Mouse (Mus musculus): ENCODE data around the gene Bbs1. TPM values are rescaled to one million over a fixed set of nuclear protein-coding genes. Genes with fewer than 3 reads are reported as not detected.

Gene Bbs1
- polyA plus RNA-seq (2014; fragmentation: Illumina TruSeq; extraction: RNeasy Lipid Tissue Mini Kit (QIAGEN cat#74804); ENCODE audit: insufficient read depth, low read depth, low replicate concordance), result 2.2 TPM

DNA sequence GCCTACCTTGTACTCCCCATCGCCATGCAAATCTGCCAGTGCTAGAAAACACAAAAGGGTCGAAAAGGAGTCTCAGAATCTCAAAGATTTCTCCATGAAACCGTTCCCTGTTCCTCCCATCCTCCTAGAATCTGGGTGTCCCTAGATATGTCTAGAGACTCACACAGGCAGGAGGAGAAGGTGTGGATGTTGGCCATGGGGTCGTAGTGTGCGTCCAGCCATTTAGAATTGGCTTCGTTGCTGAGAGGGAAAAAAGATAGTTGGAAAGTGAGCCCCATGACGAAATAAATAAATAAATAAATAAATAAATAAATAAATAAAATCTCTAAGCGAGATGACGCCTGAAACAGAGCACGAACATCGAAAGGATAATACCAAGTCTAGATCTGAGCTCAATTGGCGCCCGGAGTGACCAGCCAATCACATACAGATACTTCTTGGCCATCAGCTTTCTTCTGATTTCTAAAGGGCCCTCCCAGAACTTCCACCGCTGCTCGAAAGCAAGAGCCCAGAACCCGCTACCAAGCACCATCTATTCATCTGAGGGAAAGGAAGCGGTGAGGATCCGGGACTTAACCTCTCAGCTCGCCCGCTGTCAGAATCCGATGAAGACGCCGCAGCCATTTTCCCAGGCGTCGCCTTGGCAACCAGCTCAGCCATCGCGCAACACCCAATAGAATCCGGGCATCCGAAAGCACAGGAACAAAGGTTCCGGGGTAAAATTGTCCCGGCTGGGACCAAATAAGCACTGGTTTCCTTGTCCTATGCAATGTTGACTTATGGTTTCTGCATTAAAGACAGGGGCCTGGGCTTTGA is at the start of gene Bbs1:
Gene Bbs1 (minus strand): TSS at position 650 of the 816 bp plus-strand sequence.

DNA sequence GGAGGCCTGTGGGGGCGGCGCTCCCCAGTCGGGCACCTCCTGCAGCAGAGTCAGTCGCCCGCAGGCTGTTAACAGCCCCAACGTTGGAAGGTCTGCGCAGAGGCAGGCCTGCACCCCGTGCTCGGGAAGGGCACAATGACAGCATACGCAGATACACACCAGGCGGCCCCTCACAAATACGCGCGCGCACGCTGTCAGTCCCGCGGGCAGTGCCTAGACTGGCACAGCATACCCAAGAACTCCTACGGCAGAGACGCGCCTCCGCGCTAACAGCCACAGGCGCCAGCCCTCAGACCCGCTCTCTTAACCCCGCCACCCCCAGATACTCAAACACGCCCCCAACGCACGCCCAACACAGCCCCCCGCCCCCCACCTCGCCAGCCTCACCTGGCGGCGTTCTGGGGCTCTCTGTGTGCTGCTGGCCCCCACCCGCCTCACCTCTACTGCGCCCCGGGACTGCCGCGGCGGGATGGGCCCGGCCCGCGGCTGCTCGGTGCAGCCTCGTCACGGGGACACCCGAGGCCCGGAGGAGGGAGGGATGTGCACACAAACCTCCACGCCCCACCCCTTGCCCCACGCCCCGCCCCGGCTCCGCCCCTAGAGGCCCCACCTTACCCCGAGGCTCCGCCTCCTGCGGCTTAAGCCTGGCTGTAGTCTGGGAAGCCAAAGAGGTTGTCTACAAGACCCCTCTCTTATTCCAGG is 36.3 kb upstream of the Bbs1 start, which contains the start of gene Peli3:
Gene Peli3 (minus strand): TSS at position 577 of the 702 bp plus-strand sequence.

GRCm38 (mm10) chr19:4927904-4928531 is 21.6 kb upstream of the Bbs1 start, which contains the start of gene Dpp3:
Dpp3 (minus strand) TSS chr19:4928287.

DNA sequence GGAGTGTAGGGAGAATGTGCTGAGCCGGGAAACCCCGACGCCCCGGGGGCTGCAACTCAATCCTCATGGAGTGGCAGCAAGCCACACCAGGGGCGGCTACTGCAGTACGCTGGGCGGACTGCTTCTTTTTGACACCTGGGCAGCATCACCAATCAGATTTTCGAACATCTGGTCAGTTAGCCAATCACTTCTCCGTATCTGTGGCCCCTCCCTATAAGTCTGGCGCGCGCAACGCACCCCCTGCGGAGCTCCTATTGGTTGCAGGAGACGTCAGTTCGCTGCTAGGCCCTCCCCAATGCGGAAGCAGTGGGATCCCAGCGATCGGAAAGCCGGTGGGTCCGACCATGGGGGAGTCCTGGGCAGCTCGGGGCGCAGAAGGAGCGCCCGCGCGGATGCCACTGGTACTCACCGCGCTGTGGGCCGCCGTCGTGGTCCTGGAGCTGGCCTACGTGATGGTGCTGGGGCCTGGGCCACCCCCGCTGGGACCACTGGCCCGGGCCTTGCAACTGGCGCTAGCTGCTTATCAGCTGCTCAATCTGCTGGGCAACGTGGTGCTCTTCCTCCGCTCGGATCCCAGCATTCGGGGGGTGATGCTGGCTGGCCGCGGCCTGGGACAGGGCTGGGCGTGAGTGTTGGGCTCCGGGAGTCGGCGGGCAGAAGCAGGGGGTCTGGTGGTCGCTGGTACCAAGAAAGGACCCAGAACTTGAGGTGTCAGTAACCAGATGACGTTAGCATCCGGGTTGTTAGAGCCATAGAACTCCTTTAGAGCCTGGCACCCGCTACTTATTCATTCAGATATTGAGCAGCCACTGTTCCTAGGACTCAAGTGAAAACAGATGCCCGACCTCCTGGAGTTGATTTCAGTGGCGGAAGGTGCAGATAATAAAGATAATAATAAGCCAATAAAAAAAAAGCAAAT is 27.8 kb downstream of the Bbs1 start, which contains the start of gene Zdhhc24:
Gene Zdhhc24 (plus strand): TSS at position 264 of the 919 bp plus-strand sequence.

DNA sequence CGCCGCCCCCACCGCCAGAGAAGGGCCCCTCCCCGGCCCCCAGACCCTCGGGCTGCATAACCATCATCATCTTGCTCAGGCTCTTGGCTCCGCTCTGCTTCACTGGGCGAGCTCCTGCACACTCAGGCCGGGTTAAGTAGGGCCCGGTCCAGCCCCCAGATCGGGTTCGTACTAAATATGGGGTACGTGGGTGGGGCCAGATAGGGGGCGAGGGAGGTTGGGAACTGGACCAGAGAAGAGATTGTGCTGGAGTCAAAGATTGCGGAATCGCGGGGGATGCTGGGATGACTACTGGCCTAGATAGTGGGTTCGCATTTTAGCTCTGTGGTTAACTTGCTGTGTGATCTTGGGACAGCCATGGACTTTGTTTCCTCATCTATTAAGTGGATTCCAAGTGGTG is 28.6 kb downstream of the Bbs1 start, which contains the start of gene Actn3:
Gene Actn3 (minus strand): TSS at position 125 of the 400 bp plus-strand sequence.

GRCm38 (mm10) chr19:4854552-4855469 is 51.6 kb downstream of the Bbs1 start, which contains the start of gene Ctsf:
Ctsf (plus strand) TSS chr19:4855130.

GRCm38 (mm10) chr19:4839149-4839548 is 67.3 kb downstream of the Bbs1 start, which contains the start of the genes Ccs and Ccdc87:
Ccs (minus strand) TSS chr19:4839332.
Ccdc87 (plus strand) TSS chr19:4839366.

Other genes with a start within 250 kb of the Bbs1 start
- gene Gm960, start 208.0 kb downstream of the Bbs1 start, polyA plus RNA-seq (2014; fragmentation: Illumina TruSeq; extraction: RNeasy Lipid Tissue Mini Kit (QIAGEN cat#74804); ENCODE audit: insufficient read depth, low read depth, low replicate concordance), result not detected
- gene Sptbn2, start 195.5 kb downstream of the Bbs1 start, polyA plus RNA-seq (2014; fragmentation: Illumina TruSeq; extraction: RNeasy Lipid Tissue Mini Kit (QIAGEN cat#74804); ENCODE audit: insufficient read depth, low read depth, low replicate concordance), result 0.83 TPM
- gene Rbm4b, start 150.1 kb downstream of the Bbs1 start, polyA plus RNA-seq (2014; fragmentation: Illumina TruSeq; extraction: RNeasy Lipid Tissue Mini Kit (QIAGEN cat#74804); ENCODE audit: insufficient read depth, low read depth, low replicate concordance), result 10.1 TPM
- 17.9 TPM for gene Rbm4, start 112.7 kb downstream of the Bbs1 start, polyA plus RNA-seq (2014; fragmentation: Illumina TruSeq; extraction: RNeasy Lipid Tissue Mini Kit (QIAGEN cat#74804); ENCODE audit: insufficient read depth, low read depth, low replicate concordance)
- 4.7 TPM for gene Gm21992, start 95.0 kb downstream of the Bbs1 start, polyA plus RNA-seq (2014; fragmentation: Illumina TruSeq; extraction: RNeasy Lipid Tissue Mini Kit (QIAGEN cat#74804); ENCODE audit: insufficient read depth, low read depth, low replicate concordance)
- 13.7 TPM for gene Rbm14, start 95.0 kb downstream of the Bbs1 start, polyA plus RNA-seq (2014; fragmentation: Illumina TruSeq; extraction: RNeasy Lipid Tissue Mini Kit (QIAGEN cat#74804); ENCODE audit: insufficient read depth, low read depth, low replicate concordance)
- 48.3 TPM for gene Ccs, start 67.3 kb downstream of the Bbs1 start, polyA plus RNA-seq (2014; fragmentation: Illumina TruSeq; extraction: RNeasy Lipid Tissue Mini Kit (QIAGEN cat#74804); ENCODE audit: insufficient read depth, low read depth, low replicate concordance)
- gene Ccdc87, start 67.3 kb downstream of the Bbs1 start, polyA plus RNA-seq (2014; fragmentation: Illumina TruSeq; extraction: RNeasy Lipid Tissue Mini Kit (QIAGEN cat#74804); ENCODE audit: insufficient read depth, low read depth, low replicate concordance), result 0.45 TPM
- gene Ctsf, start 51.5 kb downstream of the Bbs1 start, polyA plus RNA-seq (2014; fragmentation: Illumina TruSeq; extraction: RNeasy Lipid Tissue Mini Kit (QIAGEN cat#74804); ENCODE audit: insufficient read depth, low read depth, low replicate concordance), result 27.8 TPM
- gene Actn3, start 28.7 kb downstream of the Bbs1 start, polyA plus RNA-seq (2014; fragmentation: Illumina TruSeq; extraction: RNeasy Lipid Tissue Mini Kit (QIAGEN cat#74804); ENCODE audit: insufficient read depth, low read depth, low replicate concordance), result 0.66 TPM
- 6.0 TPM for gene Zdhhc24, start 28.0 kb downstream of the Bbs1 start, polyA plus RNA-seq (2014; fragmentation: Illumina TruSeq; extraction: RNeasy Lipid Tissue Mini Kit (QIAGEN cat#74804); ENCODE audit: insufficient read depth, low read depth, low replicate concordance)
- gene Dpp3, start 21.7 kb upstream of the Bbs1 start, polyA plus RNA-seq (2014; fragmentation: Illumina TruSeq; extraction: RNeasy Lipid Tissue Mini Kit (QIAGEN cat#74804); ENCODE audit: insufficient read depth, low read depth, low replicate concordance), result 28.4 TPM
- gene Peli3, start 36.5 kb upstream of the Bbs1 start, polyA plus RNA-seq (2014; fragmentation: Illumina TruSeq; extraction: RNeasy Lipid Tissue Mini Kit (QIAGEN cat#74804); ENCODE audit: insufficient read depth, low read depth, low replicate concordance), result 1.2 TPM
- 50.4 TPM for gene Mrpl11, start 55.5 kb upstream of the Bbs1 start, polyA plus RNA-seq (2014; fragmentation: Illumina TruSeq; extraction: RNeasy Lipid Tissue Mini Kit (QIAGEN cat#74804); ENCODE audit: insufficient read depth, low read depth, low replicate concordance)
- gene Npas4, start 83.7 kb upstream of the Bbs1 start, polyA plus RNA-seq (2014; fragmentation: Illumina TruSeq; extraction: RNeasy Lipid Tissue Mini Kit (QIAGEN cat#74804); ENCODE audit: insufficient read depth, low read depth, low replicate concordance), result 0.14 TPM
- 0.84 TPM for gene Slc29a2, start 117.2 kb upstream of the Bbs1 start, polyA plus RNA-seq (2014; fragmentation: Illumina TruSeq; extraction: RNeasy Lipid Tissue Mini Kit (QIAGEN cat#74804); ENCODE audit: insufficient read depth, low read depth, low replicate concordance)
- 24.4 TPM for gene B4gat1, start 132.2 kb upstream of the Bbs1 start, polyA plus RNA-seq (2014; fragmentation: Illumina TruSeq; extraction: RNeasy Lipid Tissue Mini Kit (QIAGEN cat#74804); ENCODE audit: insufficient read depth, low read depth, low replicate concordance)
- 0.81 TPM for gene AC124502.3, start 132.3 kb upstream of the Bbs1 start, polyA plus RNA-seq (2014; fragmentation: Illumina TruSeq; extraction: RNeasy Lipid Tissue Mini Kit (QIAGEN cat#74804); ENCODE audit: insufficient read depth, low read depth, low replicate concordance)
- 35.6 TPM for gene Brms1, start 134.7 kb upstream of the Bbs1 start, polyA plus RNA-seq (2014; fragmentation: Illumina TruSeq; extraction: RNeasy Lipid Tissue Mini Kit (QIAGEN cat#74804); ENCODE audit: insufficient read depth, low read depth, low replicate concordance)
- gene Rin1, start 143.9 kb upstream of the Bbs1 start, polyA plus RNA-seq (2014; fragmentation: Illumina TruSeq; extraction: RNeasy Lipid Tissue Mini Kit (QIAGEN cat#74804); ENCODE audit: insufficient read depth, low read depth, low replicate concordance), result 1.4 TPM
- gene Cd248, start 161.4 kb upstream of the Bbs1 start, polyA plus RNA-seq (2014; fragmentation: Illumina TruSeq; extraction: RNeasy Lipid Tissue Mini Kit (QIAGEN cat#74804); ENCODE audit: insufficient read depth, low read depth, low replicate concordance), result 6.0 TPM
- gene Tmem151a, start 178.9 kb upstream of the Bbs1 start, polyA plus RNA-seq (2014; fragmentation: Illumina TruSeq; extraction: RNeasy Lipid Tissue Mini Kit (QIAGEN cat#74804); ENCODE audit: insufficient read depth, low read depth, low replicate concordance), result 2.0 TPM
- 52.8 TPM for gene Yif1a, start 181.9 kb upstream of the Bbs1 start, polyA plus RNA-seq (2014; fragmentation: Illumina TruSeq; extraction: RNeasy Lipid Tissue Mini Kit (QIAGEN cat#74804); ENCODE audit: insufficient read depth, low read depth, low replicate concordance)
- gene Cnih2, start 191.9 kb upstream of the Bbs1 start, polyA plus RNA-seq (2014; fragmentation: Illumina TruSeq; extraction: RNeasy Lipid Tissue Mini Kit (QIAGEN cat#74804); ENCODE audit: insufficient read depth, low read depth, low replicate concordance), result 0.18 TPM
- gene Rab1b, start 200.4 kb upstream of the Bbs1 start, polyA plus RNA-seq (2014; fragmentation: Illumina TruSeq; extraction: RNeasy Lipid Tissue Mini Kit (QIAGEN cat#74804); ENCODE audit: insufficient read depth, low read depth, low replicate concordance), result 117 TPM
- gene Klc2, start 211.9 kb upstream of the Bbs1 start, polyA plus RNA-seq (2014; fragmentation: Illumina TruSeq; extraction: RNeasy Lipid Tissue Mini Kit (QIAGEN cat#74804); ENCODE audit: insufficient read depth, low read depth, low replicate concordance), result 12.7 TPM

Data from lung, adult 10 weeks (tissue).